Mouse (Mus musculus) liver, embryonic 18 days (tissue): ENCODE data around the gene Leng8. TPM values are rescaled to one million over a fixed set of nuclear protein-coding genes. Genes with fewer than 3 reads are reported as not detected.

ENCODE experiments used
- polyA plus RNA-seq: library from polyadenylated mRNA; depleted of rRNA; stranded (reverse); fragments of >200 nt; gene quantifications from 2 replicates; pipeline ENCODE4 v1.2.3, GENCODE M21; 2012; rRNA removed

Leng8 gene
- polyA plus RNA-seq, result 47.3 and 66.1 TPM in 2 replicates

GRCm38 (mm10) chr7:4136771-4137531, at the start of gene Leng8:
Leng8 (plus strand) TSS chr7:4137039.

GRCm38 (mm10) chr7:4119344-4119902, 17.4 kb upstream of the Leng8 start, which contains the start of gene Ttyh1:
Ttyh1 (plus strand) TSS chr7:4119408.

GRCm38 (mm10) chr7:4150059-4150541, 13.3 kb downstream of the Leng8 start, which contains the start of gene Leng9:
Leng9 (minus strand) TSS chr7:4150374.

GRCm38 (mm10) chr7:4164090-4164910, 27.5 kb downstream of the Leng8 start, which contains the start of gene Cdc42ep5:
Cdc42ep5 (minus strand) TSS chr7:4164860.

Other genes starting within 250 kb of the Leng8 start
- gene Gm14548, start 238.9 kb upstream of the Leng8 start, polyA plus RNA-seq, result 3.1 and 3.2 TPM in 2 replicates
- gene Lilra6, start 221.5 kb upstream of the Leng8 start, polyA plus RNA-seq, result 2.6 TPM in 2 replicates
- gene Lair1, start 73.8 kb upstream of the Leng8 start, polyA plus RNA-seq, result 2.5 and 3.0 TPM in 2 replicates
- gene Ttyh1, start 17.6 kb upstream of the Leng8 start, polyA plus RNA-seq, result 0.41 and 0.63 TPM in 2 replicates
- 1.1 and 1.2 TPM in 2 replicates for gene Leng9, start 13.3 kb downstream of the Leng8 start, polyA plus RNA-seq
- gene Cdc42ep5, start 27.8 kb downstream of the Leng8 start, polyA plus RNA-seq, result 6.3 and 6.4 TPM in 2 replicates
- 1.1 and 1.3 TPM in 2 replicates for gene Lilra5, start 100.7 kb downstream of the Leng8 start, polyA plus RNA-seq
- gene Ncr1, start 200.7 kb downstream of the Leng8 start, polyA plus RNA-seq, result 0.13 and 0.30 TPM in 2 replicates